Mouse (Mus musculus): ENCODE measurements around the gene Odf4.

Odf4 gene

DNA sequence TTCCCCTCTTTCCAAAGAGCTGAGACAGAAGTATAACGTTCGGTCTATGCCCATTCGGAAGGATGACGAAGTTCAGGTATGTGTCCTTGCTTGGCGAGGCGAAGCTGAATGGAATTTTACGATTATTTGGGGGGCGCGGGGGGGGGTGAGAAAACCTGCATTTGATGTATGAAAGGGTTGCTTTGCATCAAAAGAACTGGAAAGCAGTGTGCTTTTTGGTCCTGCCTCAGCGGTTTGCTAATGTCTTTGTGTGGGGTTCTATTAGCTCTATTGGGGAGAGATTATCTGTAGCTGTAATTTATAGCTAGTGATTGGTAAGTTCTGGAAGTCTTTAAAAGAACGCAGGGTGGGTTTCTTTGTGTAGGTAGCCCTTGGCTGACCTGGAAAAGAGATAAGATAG is 24.5 kb downstream of the Odf4 start:
- no peak for DNase-seq (ENCODE audit: low spot score)

DNA sequence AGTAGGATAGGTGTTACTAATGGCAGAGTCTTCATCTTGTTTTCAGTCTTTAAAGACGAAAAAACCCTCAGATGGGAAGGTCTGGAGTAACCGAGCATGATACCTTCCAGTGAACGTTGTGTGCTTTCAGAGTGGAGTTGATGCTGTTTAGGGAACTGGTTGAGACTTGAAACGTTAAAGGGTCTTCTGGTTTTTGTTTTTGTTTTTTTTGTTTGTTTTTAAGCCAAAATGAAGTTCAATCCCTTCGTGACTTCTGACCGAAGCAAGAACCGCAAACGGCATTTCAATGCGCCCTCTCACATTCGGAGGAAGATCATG is 24.9 kb downstream of the Odf4 start:
- DNase-seq (ENCODE audit: low spot score), result no peak

DNA sequence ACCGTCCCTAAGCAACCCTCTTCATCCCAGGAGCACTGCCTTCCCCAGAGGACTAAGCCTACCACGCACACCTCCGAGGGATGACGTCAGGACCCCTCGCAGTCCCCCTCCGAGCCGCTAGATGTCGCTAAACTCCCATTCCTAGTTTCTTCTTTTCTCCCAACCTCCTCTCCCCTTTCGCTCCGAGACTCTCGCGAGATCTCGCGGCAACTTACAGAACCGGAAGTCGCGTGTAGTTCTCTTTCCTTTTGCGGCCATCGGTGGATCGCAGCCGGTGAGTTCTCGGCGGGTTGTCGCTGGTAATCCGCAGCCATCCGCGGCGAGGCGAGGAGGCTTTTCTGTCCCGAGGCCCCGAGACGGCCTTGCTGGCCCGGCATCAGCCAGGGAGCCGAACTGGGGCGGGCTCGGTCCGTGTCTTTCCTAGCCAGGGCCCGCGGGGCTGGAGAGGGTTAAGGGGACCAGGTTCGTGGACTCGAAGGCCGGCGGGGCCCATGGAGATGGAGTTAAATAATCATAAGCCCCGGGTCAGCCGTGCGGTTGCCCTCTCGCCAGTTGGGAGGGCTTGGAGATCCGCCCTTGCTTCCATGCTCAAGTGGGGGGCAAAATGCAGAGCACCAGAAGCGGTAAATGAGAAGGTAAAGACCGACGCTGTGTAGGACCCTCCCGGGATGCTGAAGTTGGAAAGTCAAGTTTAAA is 25.4 kb downstream of the Odf4 start, which contains the start of gene Rpl26:
Rpl26 (plus strand) TSS at position 233 of the 696 bp plus-strand sequence.
- peak; percentile 98 for DNase-seq (ENCODE audit: low spot score)

DNA sequence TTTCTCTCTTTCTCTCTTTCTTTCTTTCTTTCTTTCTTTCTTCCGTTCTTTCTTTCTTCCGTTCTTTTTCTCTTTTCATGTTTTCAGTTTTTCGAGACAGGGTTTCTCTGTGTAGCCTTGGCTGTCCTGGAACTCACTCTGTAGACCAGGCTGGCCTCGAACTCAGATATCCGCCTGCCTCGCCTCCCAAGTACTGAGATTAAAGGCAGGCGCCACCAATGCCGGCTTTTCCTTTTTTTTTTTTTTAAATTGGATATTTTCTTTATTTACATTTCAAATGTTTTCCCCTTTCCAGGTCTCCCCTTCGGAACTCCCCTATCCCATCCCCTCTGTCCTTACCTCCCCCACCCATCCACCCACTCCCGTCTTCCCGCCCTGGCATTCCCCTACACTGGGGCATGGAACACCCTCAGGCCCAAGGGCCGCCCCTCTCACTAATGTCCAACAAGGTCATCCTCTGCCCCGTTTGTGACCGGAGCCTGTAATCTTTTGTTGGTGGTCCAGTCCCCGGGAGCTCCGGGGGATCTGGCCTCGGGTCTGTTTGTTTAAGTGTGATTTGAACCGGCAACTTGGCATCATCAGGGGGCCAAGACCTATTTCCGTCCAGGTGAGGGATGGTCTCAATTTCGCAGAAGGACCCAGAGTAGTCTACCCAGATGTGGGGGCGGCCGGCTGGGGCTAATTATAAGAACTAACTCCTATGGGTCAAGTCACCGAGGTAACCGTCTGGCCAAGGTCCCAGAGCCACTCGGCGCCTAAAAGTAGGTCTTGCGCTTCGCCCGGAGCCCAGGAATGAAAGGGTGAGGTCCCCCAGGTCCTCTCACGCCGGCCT is 26.1 kb downstream of the Odf4 start:
- no peak for DNase-seq (ENCODE audit: low spot score)

DNA sequence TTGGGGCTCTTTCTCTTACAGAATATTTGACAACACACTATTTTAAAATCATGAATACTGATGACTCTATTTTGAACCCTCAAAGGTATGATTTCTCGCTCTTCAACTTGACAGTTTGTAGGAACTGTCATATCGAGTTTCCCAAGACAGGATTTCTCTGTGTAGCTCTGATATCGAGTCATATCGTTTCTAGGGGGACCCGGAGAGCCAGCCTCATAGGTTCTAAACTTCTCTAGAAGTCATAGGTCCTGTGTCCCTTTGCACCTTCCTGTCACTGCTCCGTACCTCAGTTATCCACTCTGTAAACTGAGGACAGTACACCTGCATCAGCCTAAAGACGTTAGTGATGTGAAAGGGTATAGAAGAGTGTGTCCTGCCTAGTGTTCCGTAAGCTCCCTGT is 27.1 kb downstream of the Odf4 start:
- no peak for DNase-seq (ENCODE audit: low spot score)

DNA sequence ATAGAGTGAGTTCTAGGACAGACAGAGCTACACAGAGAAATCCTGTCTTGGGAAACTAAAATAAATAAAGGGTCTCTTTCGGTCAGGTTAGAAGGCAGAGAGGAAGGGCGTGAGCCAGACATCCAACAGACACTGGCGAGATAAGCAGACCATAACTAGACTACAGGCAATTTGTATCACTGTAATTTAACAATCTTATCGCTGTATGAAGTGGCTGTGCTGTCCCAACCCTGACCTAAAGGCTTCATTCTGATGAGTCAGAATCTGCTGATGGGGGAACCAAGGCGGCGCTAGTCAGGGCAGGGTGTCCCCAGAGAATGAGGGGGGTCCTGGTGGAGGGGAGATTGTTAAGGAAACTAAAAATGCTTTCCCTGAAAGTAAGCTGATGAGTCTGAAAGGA is 28.1 kb downstream of the Odf4 start:
- DNase-seq (ENCODE audit: low spot score), result no peak

DNA sequence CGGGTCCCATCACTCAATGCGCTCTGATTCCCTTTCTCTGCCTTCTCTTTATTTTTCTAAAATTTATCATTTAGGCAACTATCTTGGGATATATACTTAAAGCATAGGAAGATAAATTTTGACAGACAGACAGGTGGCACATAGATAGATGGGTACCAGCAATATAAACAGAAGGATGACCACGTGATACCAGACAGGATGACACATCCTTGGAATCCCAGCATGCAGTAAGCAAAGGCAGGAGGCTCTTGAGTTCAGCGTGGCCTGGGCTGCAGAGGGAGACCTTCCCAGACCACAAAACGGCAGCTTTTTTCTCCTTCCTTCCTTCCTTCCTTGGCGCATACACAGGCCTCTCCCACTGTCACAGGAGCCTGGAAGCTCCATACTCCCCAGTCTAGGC is 29.0 kb downstream of the Odf4 start:
- no peak for DNase-seq (ENCODE audit: low spot score)

DNA sequence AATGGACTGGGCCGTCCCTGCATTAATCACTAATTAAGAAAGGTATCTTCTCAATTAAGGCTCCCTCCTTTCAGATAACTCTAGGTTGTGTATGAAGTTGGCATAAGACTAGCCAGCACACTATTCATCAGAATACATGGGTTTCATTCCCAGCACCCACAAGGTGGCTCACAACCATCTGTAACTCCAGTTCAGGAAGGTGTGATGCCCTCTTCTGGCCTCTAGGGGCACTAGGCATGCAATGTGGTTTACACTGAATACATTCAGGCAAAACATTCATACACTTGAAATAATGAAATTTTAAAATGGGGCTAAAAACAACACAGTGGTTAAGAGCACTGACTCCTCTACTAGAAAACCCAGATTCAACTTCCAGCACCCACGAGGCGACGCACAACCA is 29.8 kb downstream of the Odf4 start:
- DNase-seq (ENCODE audit: low spot score), result no peak

DNA sequence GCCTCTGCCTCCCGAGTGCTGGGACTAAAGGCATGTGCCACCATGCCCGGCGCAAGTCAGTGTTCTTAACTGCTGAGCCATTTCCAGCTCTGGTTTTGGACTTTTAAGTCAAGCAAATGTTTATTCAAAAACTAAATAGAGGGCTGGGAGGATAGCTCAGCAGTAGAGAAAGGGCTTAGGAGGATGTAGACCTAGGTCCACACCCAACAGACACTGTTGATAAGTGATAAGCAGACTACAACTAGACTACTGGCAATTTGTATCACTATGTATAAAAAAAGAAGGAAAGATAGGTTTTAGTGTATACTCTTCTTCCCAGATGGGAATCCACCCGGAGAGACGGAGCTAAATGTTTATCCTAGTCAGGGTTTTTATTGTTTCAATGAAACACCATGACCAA is 30.6 kb downstream of the Odf4 start:
- no peak for DNase-seq (ENCODE audit: low spot score)

DNA sequence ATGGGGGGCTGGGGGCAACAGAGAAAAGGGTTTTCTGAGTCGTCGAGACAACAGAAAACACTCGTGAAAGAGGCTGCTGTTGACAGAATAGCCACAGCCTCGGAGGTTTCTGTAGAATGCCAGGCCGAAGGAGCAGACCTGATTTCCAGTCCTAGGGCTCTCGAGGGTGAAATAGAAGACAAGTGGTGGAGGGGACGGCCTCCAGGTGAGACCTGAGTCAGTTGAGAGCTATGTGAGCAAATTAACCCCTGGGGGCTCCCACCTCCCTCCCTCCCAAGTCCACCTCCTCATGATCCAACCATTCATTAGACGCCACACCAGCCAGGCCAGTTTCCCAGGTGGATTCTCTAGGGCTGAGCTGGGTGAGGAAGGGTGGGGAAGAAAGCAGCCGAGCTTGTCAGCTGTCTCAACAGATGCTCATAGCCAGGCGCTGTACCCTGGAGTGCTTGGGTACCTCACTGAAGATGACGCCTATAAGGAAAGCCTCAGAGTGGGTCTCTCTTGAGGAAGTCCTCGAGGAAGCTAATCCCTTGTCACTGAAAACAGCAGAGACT is 32.9 kb downstream of the Odf4 start:
- DNase-seq (ENCODE audit: low spot score), result no peak

DNA sequence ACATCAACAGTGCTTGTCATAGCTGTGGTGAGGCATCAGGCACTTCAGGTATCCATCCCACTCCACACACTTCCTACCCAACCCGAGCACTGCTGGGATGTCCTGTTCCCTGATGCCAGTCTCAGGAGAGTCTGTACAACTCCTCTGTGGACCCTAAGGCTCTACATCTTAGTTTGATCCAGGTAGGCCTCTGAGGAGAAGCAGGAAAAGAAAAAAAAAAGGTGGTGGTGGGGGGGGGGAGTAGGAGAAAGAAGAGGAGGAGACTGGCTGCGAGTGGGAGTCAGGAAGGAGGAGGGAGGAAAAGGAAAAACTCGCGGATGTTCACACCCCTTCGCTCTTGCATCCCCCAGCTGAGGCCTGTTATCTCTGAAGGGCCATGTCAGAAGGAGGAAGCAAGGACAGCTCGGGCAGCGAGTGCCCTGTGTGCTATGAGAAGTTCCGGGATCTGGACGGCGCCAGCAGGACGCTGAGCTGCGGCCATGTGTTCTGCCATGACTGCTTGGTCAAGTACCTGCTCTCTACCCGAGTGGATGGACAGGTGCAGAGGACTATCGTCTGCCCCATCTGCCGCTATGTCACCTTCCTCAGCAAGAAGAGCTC is 34.5 kb downstream of the Odf4 start:
- DNase-seq (ENCODE audit: low spot score), result no peak

DNA sequence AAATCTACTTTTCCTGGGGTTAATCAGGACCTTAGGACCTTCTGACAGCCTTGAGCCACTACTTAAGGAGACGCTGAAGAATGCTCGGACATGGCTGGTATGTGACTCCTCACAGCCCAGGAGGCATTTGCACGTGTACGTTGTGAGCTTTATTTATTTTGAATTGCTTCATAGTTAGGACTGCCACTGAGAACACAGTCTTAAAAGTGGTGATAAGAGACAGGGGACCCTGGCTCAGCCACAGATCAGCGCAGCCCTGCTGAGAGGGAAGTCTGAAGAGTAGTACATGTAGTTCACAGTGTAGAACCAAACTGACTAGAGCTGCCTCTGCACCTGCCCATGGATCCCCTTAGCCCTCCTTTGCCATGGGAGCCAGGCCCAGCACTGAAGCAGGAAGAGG is 35.1 kb downstream of the Odf4 start:
- no peak for DNase-seq (ENCODE audit: low spot score)

DNA sequence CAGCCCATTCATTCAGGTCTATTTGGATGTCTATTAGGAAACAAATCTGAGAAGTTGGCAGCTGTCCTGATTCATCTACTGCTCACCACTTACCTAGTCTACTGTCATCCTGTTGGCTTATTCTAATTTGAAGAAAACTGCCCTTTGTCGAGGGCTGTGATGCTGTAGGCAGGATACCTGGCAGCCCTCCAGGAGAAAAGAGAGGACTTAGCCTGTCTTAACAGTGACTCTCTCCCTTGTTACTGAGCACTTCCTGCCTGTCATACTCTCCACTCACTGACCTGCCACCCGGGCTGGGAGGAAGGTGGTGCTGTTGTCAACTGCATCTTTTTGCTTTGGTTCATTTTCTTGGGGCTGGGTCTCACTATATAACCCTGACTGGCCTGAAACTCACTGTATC is 36.3 kb downstream of the Odf4 start:
- DNase-seq (ENCODE audit: low spot score), result no peak

DNA sequence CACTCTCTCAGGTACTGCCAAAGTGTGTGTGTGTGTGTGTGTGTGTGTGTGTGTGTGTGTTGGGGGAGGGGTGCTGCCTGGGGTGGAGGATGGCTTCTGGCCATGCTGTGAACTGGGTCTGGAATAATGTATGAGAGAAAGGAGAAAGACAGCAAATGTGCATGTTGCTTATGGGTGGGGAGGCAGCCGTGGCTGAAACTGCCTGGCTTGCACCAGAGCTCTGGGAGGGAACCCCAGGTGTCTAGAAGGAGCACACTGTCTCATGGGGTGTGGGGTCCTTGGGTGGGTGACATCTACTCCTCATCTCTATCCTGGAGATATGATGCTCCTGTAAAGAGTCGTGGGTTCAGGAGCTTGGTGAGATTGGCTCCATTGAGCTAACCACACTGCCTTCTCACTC is 38.2 kb downstream of the Odf4 start:
- DNase-seq (ENCODE audit: low spot score), result no peak

DNA sequence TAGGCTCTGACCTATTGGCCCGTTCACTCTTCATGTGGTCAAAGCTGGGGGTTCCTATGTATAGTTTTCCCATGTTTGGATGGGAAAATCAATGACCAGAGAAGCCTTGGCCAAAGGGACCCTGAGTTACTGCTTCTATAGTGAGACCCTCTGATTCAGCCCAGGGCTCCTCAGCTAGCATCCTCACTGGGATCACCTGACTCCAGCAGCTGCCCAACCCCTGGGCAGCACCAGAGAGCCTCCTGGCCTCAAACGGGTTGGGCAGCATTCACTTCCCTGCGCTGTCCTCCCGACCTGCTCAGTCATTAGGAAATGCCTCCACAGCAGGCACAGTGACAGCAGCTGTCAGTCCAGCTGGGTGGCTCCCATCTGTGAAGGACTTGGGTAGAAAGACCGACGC is 38.6 kb downstream of the Odf4 start, which contains the start of gene Rnf222:
Rnf222 (plus strand) TSS at position 301 of the 400 bp plus-strand sequence.
- DNase-seq (ENCODE audit: low spot score), result no peak

DNA sequence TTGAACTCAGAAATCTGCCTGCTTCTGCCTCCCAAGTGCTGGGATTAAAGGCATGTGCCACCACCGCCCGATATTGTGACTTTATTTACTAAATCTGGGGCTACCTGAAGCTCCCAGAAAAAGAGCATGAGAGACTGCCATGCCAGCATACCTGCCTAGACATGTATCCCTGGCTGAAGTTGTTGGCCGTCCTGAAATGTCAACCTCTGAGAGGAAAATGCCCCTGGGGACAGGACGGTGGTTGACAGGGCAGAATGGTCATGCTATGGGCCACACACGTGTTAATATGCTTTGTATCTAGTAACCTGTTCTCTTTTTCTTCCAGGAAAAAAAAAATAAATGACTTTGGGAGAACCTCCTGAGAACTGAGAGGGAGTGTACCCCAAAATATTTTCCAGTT is 40.8 kb downstream of the Odf4 start:
- DNase-seq (ENCODE audit: low spot score), result no peak

DNA sequence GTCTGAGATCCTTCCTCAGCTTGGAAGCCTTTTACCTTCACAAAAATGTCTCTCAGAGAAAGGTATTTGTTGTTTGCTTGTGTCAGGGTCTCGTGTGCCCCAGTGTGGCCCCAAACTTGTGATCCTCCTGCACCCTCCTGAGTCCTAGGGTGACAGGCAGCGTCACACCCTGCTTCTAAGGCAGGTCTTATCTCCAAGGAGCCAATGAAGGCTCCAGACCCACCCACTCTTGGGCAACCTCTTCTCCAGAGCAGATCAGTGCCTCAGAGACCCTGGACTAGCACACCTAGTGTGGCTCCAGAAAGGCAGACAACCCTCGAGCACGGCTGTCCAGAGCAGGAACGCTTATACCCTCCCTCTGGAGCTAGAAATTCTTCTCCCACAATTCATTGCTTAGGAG is 42.5 kb downstream of the Odf4 start:
- DNase-seq (ENCODE audit: low spot score), result no peak

DNA sequence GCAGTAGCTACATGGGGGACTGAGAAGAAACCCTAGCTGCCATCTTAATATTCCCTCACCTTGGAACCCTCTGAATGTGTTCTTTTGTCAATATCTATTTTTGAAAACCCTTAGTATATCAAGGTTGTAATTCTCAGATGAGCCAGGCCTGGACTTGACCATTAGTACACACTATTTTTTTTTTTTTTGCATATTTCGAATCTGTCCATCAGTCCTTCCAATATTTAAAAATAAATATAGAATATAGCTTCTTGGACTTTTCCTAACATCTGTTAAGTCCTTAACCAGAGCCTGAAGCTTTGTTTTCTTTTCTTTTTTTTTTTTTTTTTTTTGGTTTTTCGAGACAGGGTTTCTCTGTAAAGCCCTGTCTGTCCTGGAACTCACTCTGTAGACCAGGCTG is 43.0 kb downstream of the Odf4 start:
- no peak for DNase-seq (ENCODE audit: low spot score)

DNA sequence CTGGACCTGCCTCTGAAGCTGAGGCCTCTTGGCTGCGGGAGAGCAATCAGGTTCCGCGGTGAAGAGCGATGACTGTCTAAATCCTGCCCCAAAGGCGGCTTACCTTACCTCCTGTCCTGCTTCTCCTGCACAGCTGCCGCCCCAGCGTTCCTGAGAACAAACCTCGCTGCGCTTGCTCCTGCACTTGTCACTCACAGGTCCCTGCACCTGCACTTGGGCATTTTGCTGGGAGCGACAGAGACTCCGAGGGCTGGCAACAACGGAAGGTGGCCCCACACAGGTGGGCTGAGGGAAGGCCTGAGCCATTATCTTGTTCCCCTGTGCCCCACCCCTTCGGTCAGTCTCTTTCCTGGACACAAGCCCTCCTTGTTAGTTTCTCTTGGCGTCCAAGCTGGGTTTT is 44.8 kb downstream of the Odf4 start:
- DNase-seq (ENCODE audit: low spot score), result no peak

DNA sequence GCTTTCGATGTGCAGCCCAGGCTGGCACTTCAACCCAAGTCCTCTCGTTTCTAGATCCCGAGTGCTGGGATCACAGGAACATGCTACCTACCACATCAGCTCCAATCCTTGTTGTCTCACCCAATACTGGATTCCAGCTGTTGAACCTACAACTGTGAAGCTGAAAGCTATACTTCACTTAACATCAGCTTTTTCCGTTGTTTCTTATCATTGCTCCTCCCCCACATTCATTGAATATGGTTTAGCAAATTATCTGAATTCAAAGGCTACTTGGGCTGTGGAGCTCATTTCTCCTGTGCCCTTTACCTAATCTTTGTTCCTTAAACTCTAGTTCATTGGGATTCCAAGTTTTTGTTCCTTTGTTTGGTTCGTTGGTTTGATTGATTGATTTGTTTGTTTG is 48.1 kb downstream of the Odf4 start:
- DNase-seq (ENCODE audit: low spot score), result no peak

DNA sequence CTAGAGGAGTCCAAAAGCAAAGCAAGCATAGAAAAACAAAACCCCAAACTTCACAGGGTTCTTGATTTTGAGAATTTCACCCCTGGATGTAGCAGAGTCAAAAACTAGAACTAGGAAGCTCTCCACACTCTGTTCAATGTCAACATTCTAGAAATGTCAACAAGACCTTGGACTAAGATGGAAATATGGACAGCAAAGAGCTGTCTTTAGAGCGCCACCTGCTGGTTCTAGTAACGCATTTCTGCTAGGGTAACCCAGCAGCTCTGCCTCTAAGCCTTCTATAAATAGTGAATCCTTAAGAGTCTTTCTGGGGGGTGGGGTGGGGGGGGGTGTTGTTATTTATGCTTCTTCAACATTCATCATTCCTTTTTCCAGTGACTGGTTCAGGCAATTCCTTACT is 52.0 kb downstream of the Odf4 start:
- no peak for DNase-seq (ENCODE audit: low spot score)

Data from testis, postnatal 14 days (tissue).